Mouse (Mus musculus): Measurements from ENCODE around the gene Lmcd1. TPM values are rescaled to one million over a fixed set of nuclear protein-coding genes. Genes with fewer than 3 reads are reported as not detected.

Gene Lmcd1
- polyA plus RNA-seq, 1 experiment from 2014 or later = 10.6 TPM

DNA sequence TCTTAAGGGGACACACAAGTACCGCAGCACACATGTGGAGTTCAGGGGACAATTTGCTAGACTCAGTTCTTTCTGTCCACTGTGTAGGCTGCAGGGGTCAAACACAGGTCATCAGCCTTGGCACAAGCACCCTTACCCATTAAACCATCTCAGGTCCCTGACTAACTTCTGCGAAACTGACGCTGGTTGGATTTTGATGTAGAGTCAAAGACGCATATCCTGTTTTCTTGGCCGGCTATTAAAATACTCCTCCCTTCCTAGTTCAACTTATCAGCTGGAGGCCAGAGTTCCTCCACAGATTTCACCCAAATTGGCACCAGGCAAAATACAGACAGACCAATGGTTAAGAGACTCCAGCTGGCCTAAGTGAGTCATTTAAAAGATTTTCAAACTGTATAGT, 54.2 kb downstream of the Lmcd1 start:
- Histone ChIP-seq H3K36me3 (ENCODE audit: control insufficient read depth, insufficient read depth) (no peaks in the 10 kb centered on the region), H3K9ac (replicated peaks; ENCODE audit: low read depth, low read length) (no peak overlapping the region), H3K4me3 (replicated peaks; ENCODE audit: low read length) (no peak overlapping the region), H3K9me3 (ENCODE audit: control insufficient read depth, low read length) (no peaks in the 10 kb centered on the region), H3K4me1 (replicated peaks; ENCODE audit: control insufficient read depth, insufficient read depth, low read length) (no peaks in the 10 kb centered on the region; the same call in 1 of the 2 replicates), H3K27ac (ENCODE audit: low read length) (no peak overlapping the region), H3K4me2 (ENCODE audit: low read length) (no peak overlapping the region), H3K27me3 (replicated peaks; ENCODE audit: control insufficient read depth, insufficient read depth, low read length) (no peaks in the 10 kb centered on the region)
- ATAC-seq = no peak
- WGBS = 91% methylated on average over 5 of the region's 5 CpGs

GRCm38 (mm10) chr6:112330520-112331222, 57.1 kb downstream of the Lmcd1 start:
- no peaks in the 10 kb centered on the region for H3K36me3 ChIP-seq (ENCODE audit: control insufficient read depth, insufficient read depth)
- WGBS = 23% methylated on average over 5 of the region's 5 CpGs
- no peaks in the 10 kb centered on the region; the same call in 1 of the 2 replicates for H3K4me1 ChIP-seq (replicated peaks; ENCODE audit: control insufficient read depth, insufficient read depth, low read length)
- H3K4me2 ChIP-seq (ENCODE audit: low read length) = no peak overlapping the region
- ATAC-seq = peak; percentile 50
- no peaks in the 10 kb centered on the region for H3K27me3 ChIP-seq (replicated peaks; ENCODE audit: control insufficient read depth, insufficient read depth, low read length)
- no peaks in the 10 kb centered on the region for H3K9me3 ChIP-seq (ENCODE audit: control insufficient read depth, low read length)
- H3K27ac ChIP-seq (ENCODE audit: low read length) = no peak overlapping the region
- H3K4me3 ChIP-seq (replicated peaks; ENCODE audit: low read length) = no peak overlapping the region
- H3K9ac ChIP-seq (replicated peaks; ENCODE audit: low read depth, low read length) = no peak overlapping the region

DNA sequence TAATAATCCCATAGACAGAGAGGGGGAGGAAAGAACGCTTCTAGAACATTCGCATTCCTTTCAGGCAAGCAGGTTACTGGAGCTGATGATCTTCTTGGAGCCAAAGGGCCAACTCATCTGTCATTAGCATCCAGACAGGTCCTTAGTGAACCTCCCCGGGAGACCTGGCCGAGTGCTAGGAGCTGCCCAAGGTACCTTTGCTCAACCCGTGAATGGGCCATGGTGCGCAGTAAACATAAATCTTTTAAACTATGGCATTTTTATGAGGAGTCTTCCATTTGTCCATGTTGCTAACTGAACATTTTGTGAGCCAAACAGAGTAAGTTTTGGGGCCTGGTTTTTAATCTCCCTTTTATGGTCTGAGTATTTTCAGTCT, 57.7 kb downstream of the Lmcd1 start:
- no peaks in the 10 kb centered on the region for H3K27me3 ChIP-seq (replicated peaks; ENCODE audit: control insufficient read depth, insufficient read depth, low read length)
- no peak for ATAC-seq
- no peak overlapping the region for H3K4me2 ChIP-seq (ENCODE audit: low read length)
- no peaks in the 10 kb centered on the region for H3K36me3 ChIP-seq (ENCODE audit: control insufficient read depth, insufficient read depth)
- no peak overlapping the region for H3K9ac ChIP-seq (replicated peaks; ENCODE audit: low read depth, low read length)
- WGBS = 66% methylated on average over 6 of the region's 6 CpGs
- no peak overlapping the region for H3K4me3 ChIP-seq (replicated peaks; ENCODE audit: low read length)
- H3K27ac ChIP-seq (ENCODE audit: low read length) = no peak overlapping the region
- H3K9me3 ChIP-seq (ENCODE audit: control insufficient read depth, low read length) = no peaks in the 10 kb centered on the region
- H3K4me1 ChIP-seq (replicated peaks; ENCODE audit: control insufficient read depth, insufficient read depth, low read length) = no peaks in the 10 kb centered on the region; the same call in 1 of the 2 replicates

- Histone ChIP-seq H3K36me3 (ENCODE audit: control insufficient read depth, insufficient read depth) (no peaks in the 10 kb centered on the region), H3K4me3 (replicated peaks; ENCODE audit: low read length) (no peak overlapping the region), H3K27me3 (replicated peaks; ENCODE audit: control insufficient read depth, insufficient read depth, low read length) (no peaks in the 10 kb centered on the region), H3K4me2 (ENCODE audit: low read length) (no peak overlapping the region), H3K4me1 (replicated peaks; ENCODE audit: control insufficient read depth, insufficient read depth, low read length) (no peaks in the 10 kb centered on the region; the same call in 1 of the 2 replicates), H3K9ac (replicated peaks; ENCODE audit: low read depth, low read length) (no peak overlapping the region), H3K9me3 (ENCODE audit: control insufficient read depth, low read length) (no peaks in the 10 kb centered on the region), H3K27ac (ENCODE audit: low read length) (no peak overlapping the region)
- no peak for ATAC-seq
- WGBS = 83% methylated on average over 5 of the region's 5 CpGs
These were observed 60.4 kb downstream of the Lmcd1 start for GRCm38 (mm10) chr6:112333930-112334329.

DNA sequence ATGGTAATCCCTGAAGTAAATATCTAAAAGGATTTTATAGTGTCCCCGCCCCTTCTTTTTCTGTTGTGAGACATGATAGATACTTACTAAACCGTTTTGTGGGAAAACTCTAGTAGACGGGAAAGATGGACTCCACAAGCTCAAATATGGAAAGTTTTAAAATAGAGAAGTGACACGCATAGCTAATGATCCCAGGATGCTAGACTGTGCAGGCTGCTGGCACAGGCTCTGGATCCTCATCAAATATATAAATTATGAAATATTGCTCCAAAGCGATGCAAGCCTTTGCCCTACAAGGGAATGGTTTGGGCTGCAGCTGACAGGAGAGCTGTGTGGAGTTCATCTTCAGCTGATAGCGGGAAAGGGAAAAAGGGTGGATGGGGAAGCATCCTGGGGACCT, 64.1 kb downstream of the Lmcd1 start:
- ATAC-seq = no peak
- no peaks in the 10 kb centered on the region for H3K4me1 ChIP-seq (replicated peaks; ENCODE audit: control insufficient read depth, insufficient read depth, low read length)
- WGBS = 80% methylated on average over 6 of the region's 6 CpGs

DNA sequence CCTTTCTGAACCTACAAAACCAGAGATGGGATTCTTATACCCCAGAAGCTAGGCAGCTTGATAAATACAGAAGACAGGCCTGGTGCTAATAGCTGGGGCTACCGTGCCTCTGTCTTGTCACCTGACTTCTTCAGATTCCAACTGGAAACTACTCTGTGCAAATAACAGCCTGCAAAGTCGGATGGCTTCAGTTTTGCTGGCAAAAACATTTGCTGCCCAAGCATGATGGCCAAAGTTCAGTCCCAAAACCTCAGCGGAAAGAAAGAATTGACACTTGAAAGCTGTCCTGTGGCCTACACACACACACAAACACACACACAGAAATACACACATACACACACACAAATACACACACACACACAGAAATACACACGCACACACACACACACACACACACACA, 65.5 kb downstream of the Lmcd1 start:
- H3K9ac ChIP-seq (replicated peaks; ENCODE audit: low read depth, low read length) = no peak overlapping the region
- H3K27ac ChIP-seq (ENCODE audit: low read length) = no peak overlapping the region
- no peaks in the 10 kb centered on the region for H3K9me3 ChIP-seq (ENCODE audit: control insufficient read depth, low read length)
- H3K27me3 ChIP-seq (replicated peaks; ENCODE audit: control insufficient read depth, insufficient read depth, low read length) = no peaks in the 10 kb centered on the region
- no peaks in the 10 kb centered on the region for H3K36me3 ChIP-seq (ENCODE audit: control insufficient read depth, insufficient read depth)
- H3K4me1 ChIP-seq (replicated peaks; ENCODE audit: control insufficient read depth, insufficient read depth, low read length) = no peaks in the 10 kb centered on the region
- H3K4me2 ChIP-seq (ENCODE audit: low read length) = no peak overlapping the region
- WGBS = 79% methylated on average over 4 of the region's 4 CpGs
- no peak for ATAC-seq
- H3K4me3 ChIP-seq (replicated peaks; ENCODE audit: low read length) = no peak overlapping the region

More for the DNA sequence above, 64.1 kb downstream of the Lmcd1 start:
- Histone ChIP-seq H3K9me3 (ENCODE audit: control insufficient read depth, low read length) (no peaks in the 10 kb centered on the region), H3K4me3 (replicated peaks; ENCODE audit: low read length) (no peak overlapping the region), H3K4me2 (ENCODE audit: low read length) (no peak overlapping the region), H3K36me3 (ENCODE audit: control insufficient read depth, insufficient read depth) (no peaks in the 10 kb centered on the region), H3K27ac (ENCODE audit: low read length) (no peak overlapping the region), H3K27me3 (replicated peaks; ENCODE audit: control insufficient read depth, insufficient read depth, low read length) (no peaks in the 10 kb centered on the region), H3K9ac (replicated peaks; ENCODE audit: low read depth, low read length) (no peak overlapping the region)

- Histone ChIP-seq H3K36me3 (ENCODE audit: control insufficient read depth, insufficient read depth) (no peaks in the 10 kb centered on the region), H3K4me3 (replicated peaks; ENCODE audit: low read length) (no peak overlapping the region), H3K9me3 (ENCODE audit: control insufficient read depth, low read length) (no peaks in the 10 kb centered on the region), H3K27me3 (replicated peaks; ENCODE audit: control insufficient read depth, insufficient read depth, low read length) (no peaks in the 10 kb centered on the region), H3K4me1 (replicated peaks; ENCODE audit: control insufficient read depth, insufficient read depth, low read length) (no peaks in the 10 kb centered on the region), H3K9ac (replicated peaks; ENCODE audit: low read depth, low read length) (no peak overlapping the region), H3K4me2 (ENCODE audit: low read length) (no peak overlapping the region), H3K27ac (ENCODE audit: low read length) (no peak overlapping the region)
- WGBS = 90% methylated on average over 4 of the region's 4 CpGs
- no peak for ATAC-seq
These were observed 76.9 kb downstream of the Lmcd1 start for GRCm38 (mm10) chr6:112350452-112350851.

GRCm38 (mm10) chr6:112359341-112359740, 85.8 kb downstream of the Lmcd1 start:
- 97% methylated on average over 1 of the region's 1 CpGs for WGBS
- no peaks in the 10 kb centered on the region for H3K4me1 ChIP-seq (replicated peaks; ENCODE audit: control insufficient read depth, insufficient read depth, low read length)
- ATAC-seq = no peak
- no peak overlapping the region for H3K4me3 ChIP-seq (replicated peaks; ENCODE audit: low read length)
- H3K9me3 ChIP-seq (ENCODE audit: control insufficient read depth, low read length) = no peaks in the 10 kb centered on the region
- no peak overlapping the region for H3K27ac ChIP-seq (ENCODE audit: low read length)
- H3K36me3 ChIP-seq (ENCODE audit: control insufficient read depth, insufficient read depth) = no peaks in the 10 kb centered on the region
- H3K27me3 ChIP-seq (replicated peaks; ENCODE audit: control insufficient read depth, insufficient read depth, low read length) = no peaks in the 10 kb centered on the region
- no peak overlapping the region for H3K9ac ChIP-seq (replicated peaks; ENCODE audit: low read depth, low read length)
- no peak overlapping the region for H3K4me2 ChIP-seq (ENCODE audit: low read length)

- Histone ChIP-seq H3K9me3 (ENCODE audit: control insufficient read depth, low read length) (no peaks in the 10 kb centered on the region), H3K4me1 (replicated peaks; ENCODE audit: control insufficient read depth, insufficient read depth, low read length) (no peaks in the 10 kb centered on the region), H3K27ac (ENCODE audit: low read length) (no peak overlapping the region), H3K36me3 (ENCODE audit: control insufficient read depth, insufficient read depth) (no peaks in the 10 kb centered on the region), H3K4me3 (replicated peaks; ENCODE audit: low read length) (no peak overlapping the region), H3K9ac (replicated peaks; ENCODE audit: low read depth, low read length) (no peak overlapping the region), H3K27me3 (replicated peaks; ENCODE audit: control insufficient read depth, insufficient read depth, low read length) (no peaks in the 10 kb centered on the region), H3K4me2 (ENCODE audit: low read length) (no peak overlapping the region)
- WGBS = 73% methylated on average over 8 of the region's 8 CpGs
- no peak for ATAC-seq
These were observed 87.1 kb downstream of the Lmcd1 start for GRCm38 (mm10) chr6:112360676-112361075.

Measured in forebrain, embryonic 16.5 days (tissue).